40 mouse cellular contexts compared by ENCODE assay signal in the genomic region with DNA sequence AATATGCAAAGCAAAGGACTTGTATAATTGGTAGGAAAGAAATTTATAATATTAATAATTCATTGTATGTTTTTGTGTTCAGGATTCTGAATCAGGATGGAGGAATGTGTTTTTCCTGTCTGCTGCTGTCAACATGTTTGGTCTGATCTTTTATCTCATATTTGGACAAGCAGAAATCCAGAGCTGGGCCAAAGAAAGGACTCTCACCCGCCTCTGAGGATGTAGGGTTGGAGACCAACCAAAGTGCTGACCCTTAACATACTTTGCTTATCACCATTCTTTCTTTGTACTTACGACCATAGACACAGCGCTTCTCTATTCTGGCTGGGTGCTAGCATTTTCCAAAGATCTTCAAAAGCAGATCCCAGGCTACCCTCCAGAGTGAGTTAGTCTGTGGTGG. TPM values are rescaled to one million over a fixed set of nuclear protein-coding genes. Genes with fewer than 3 reads are reported as not detected.
"Had no signal": no experiment of that assay in that cellular context is flagged by ENCODE, and none has a peak within 500 bp of the region (broad histone marks: within the 10 kb centered on the region; RNA-seq: fewer than 3 reads in every experiment).

No protein-coding gene starts in this region.

- H3K4me1 ChIP-seq: embryonic facial prominence, embryonic 12.5 days; embryonic facial prominence, embryonic 13.5 days; embryonic facial prominence, embryonic 15.5 days; forebrain, embryonic 10.5 days; forebrain, embryonic 12.5 days; forebrain, embryonic 13.5 days; forebrain, embryonic 15.5 days had no signal

- H3K36me3 ChIP-seq: embryonic facial prominence, embryonic 10.5 days; embryonic facial prominence, embryonic 12.5 days; embryonic facial prominence, embryonic 13.5 days; embryonic facial prominence, embryonic 15.5 days; forebrain, embryonic 10.5 days; forebrain, embryonic 12.5 days; forebrain, embryonic 15.5 days had no signal

- H3K9ac ChIP-seq: embryonic facial prominence, embryonic 12.5 days; embryonic facial prominence, embryonic 13.5 days; embryonic facial prominence, embryonic 15.5 days; forebrain, embryonic 12.5 days; forebrain, embryonic 13.5 days; forebrain, embryonic 15.5 days; forebrain, postnatal 0 days had no signal

- ATAC-seq: forebrain, embryonic 13.5 days; forebrain, embryonic 14.5 days; forebrain, embryonic 15.5 days; forebrain, embryonic 16.5 days; forebrain, postnatal 0 days had no signal

- DNase-seq: cerebellum, adult 2 months; cerebellum, adult 8-10 months; cerebellum, adult 9-10 months; cerebellum, adult 9-11 months; cerebellum, postnatal 10 days; cerebellum, postnatal 14 days; cerebellum, postnatal 25 days; cerebellum, postnatal 36 days; embryo, embryonic 11 days; forebrain, postnatal 0 days; gastrocnemius, adult 2 months; gastrocnemius, postnatal 10 days; gastrocnemius, postnatal 14 days; gastrocnemius, postnatal 25 days; gastrocnemius, postnatal 36 days; heart, adult 11 months; heart, adult 18-20 months; heart, adult 2 months had no signal

- H3K27ac ChIP-seq: embryonic facial prominence, embryonic 10.5 days; embryonic facial prominence, embryonic 12.5 days; embryonic facial prominence, embryonic 13.5 days; embryonic facial prominence, embryonic 15.5 days; forebrain, embryonic 10.5 days; forebrain, embryonic 12.5 days; forebrain, embryonic 13.5 days; forebrain, embryonic 15.5 days; gastrocnemius, adult 2 months; heart, adult 2 months had no signal

- H3K4me2 ChIP-seq: embryonic facial prominence, embryonic 12.5 days; embryonic facial prominence, embryonic 13.5 days; embryonic facial prominence, embryonic 15.5 days; forebrain, embryonic 12.5 days; forebrain, embryonic 13.5 days; forebrain, embryonic 15.5 days had no signal

- H3K9me3 ChIP-seq: embryonic facial prominence, embryonic 10.5 days; embryonic facial prominence, embryonic 12.5 days; embryonic facial prominence, embryonic 13.5 days; embryonic facial prominence, embryonic 15.5 days; forebrain, embryonic 10.5 days; forebrain, embryonic 12.5 days; forebrain, embryonic 13.5 days; forebrain, embryonic 15.5 days had no signal

- H3K4me3 ChIP-seq: embryonic facial prominence, embryonic 10.5 days; embryonic facial prominence, embryonic 12.5 days; embryonic facial prominence, embryonic 13.5 days; embryonic facial prominence, embryonic 15.5 days; erythroblast, embryonic 14.5 days; forebrain, embryonic 10.5 days; forebrain, embryonic 12.5 days; forebrain, embryonic 13.5 days; forebrain, embryonic 15.5 days; gastrocnemius, adult 2 months; heart, adult 2 months had no signal

- H3K27me3 ChIP-seq: embryonic facial prominence, embryonic 12.5 days; embryonic facial prominence, embryonic 13.5 days; embryonic facial prominence, embryonic 15.5 days; forebrain, embryonic 12.5 days; forebrain, embryonic 13.5 days; forebrain, embryonic 15.5 days had no signal

RNA-seq across cellular contexts. Expression of a gene that starts 15.4 kb away (rescaled TPM):
- total RNA-seq: common myeloid progenitor, adult 5-6 weeks; forebrain, postnatal 0 days; gastrocnemius, adult 18-20 months; gastrocnemius, adult 2 months; gastrocnemius, adult 8-10 months; gastrocnemius, postnatal 14 days; gastrocnemius, postnatal 25 days; gastrocnemius, postnatal 36 days; granulocyte monocyte progenitor cell, adult 5-6 weeks; heart, adult 18-20 months; heart, adult 2 months had no signal
- polyA plus RNA-seq: cerebellum, adult 2 months; cortical plate, adult 2 months; embryonic facial prominence, embryonic 10.5 days; embryonic facial prominence, embryonic 11.5 days; embryonic facial prominence, embryonic 12.5 days; embryonic facial prominence, embryonic 13.5 days; embryonic facial prominence, embryonic 14.5 days; embryonic facial prominence, embryonic 15.5 days; erythroblast, embryonic 14.5 days; forebrain, embryonic 10.5 days; forebrain, embryonic 11.5 days; forebrain, embryonic 12.5 days; forebrain, embryonic 13.5 days; forebrain, embryonic 14.5 days; forebrain, embryonic 15.5 days; forebrain, embryonic 16.5 days; forebrain, postnatal 0 days; gonadal fat pad, adult 2 months had no signal

RNA-seq across cellular contexts. Expression of a gene that starts 17.0 kb away (rescaled TPM):
- total RNA-seq: common myeloid progenitor, adult 5-6 weeks; gastrocnemius, adult 2 months; gastrocnemius, adult 8-10 months; gastrocnemius, postnatal 14 days; gastrocnemius, postnatal 25 days; gastrocnemius, postnatal 36 days; granulocyte monocyte progenitor cell, adult 5-6 weeks; heart, adult 18-20 months; heart, adult 2 months had no signal
- polyA plus RNA-seq: cortical plate, adult 2 months; embryonic facial prominence, embryonic 10.5 days; embryonic facial prominence, embryonic 11.5 days; embryonic facial prominence, embryonic 12.5 days; embryonic facial prominence, embryonic 13.5 days; embryonic facial prominence, embryonic 15.5 days; erythroblast, embryonic 14.5 days; forebrain, embryonic 10.5 days; forebrain, embryonic 11.5 days; forebrain, embryonic 12.5 days; forebrain, embryonic 13.5 days; forebrain, embryonic 14.5 days; forebrain, embryonic 15.5 days; forebrain, embryonic 16.5 days; forebrain, postnatal 0 days; frontal cortex, adult 2 months; gonadal fat pad, adult 2 months; heart, adult 2 months had no signal

RNA-seq across cellular contexts. Expression of a gene that starts 45.3 kb away (rescaled TPM):
- total RNA-seq: common myeloid progenitor, adult 5-6 weeks; forebrain, postnatal 0 days; gastrocnemius, adult 18-20 months; gastrocnemius, adult 2 months; gastrocnemius, adult 8-10 months; gastrocnemius, postnatal 10 days; gastrocnemius, postnatal 14 days; gastrocnemius, postnatal 25 days; gastrocnemius, postnatal 36 days; gastrocnemius, postnatal 4 days; granulocyte monocyte progenitor cell, adult 5-6 weeks; heart, adult 18-20 months; heart, adult 2 months had no signal
- polyA plus RNA-seq: cerebellum, adult 2 months; cortical plate, adult 2 months; embryonic facial prominence, embryonic 10.5 days; embryonic facial prominence, embryonic 11.5 days; embryonic facial prominence, embryonic 12.5 days; embryonic facial prominence, embryonic 13.5 days; embryonic facial prominence, embryonic 14.5 days; embryonic facial prominence, embryonic 15.5 days; erythroblast, embryonic 14.5 days; forebrain, embryonic 10.5 days; forebrain, embryonic 11.5 days; forebrain, embryonic 12.5 days; forebrain, embryonic 13.5 days; forebrain, embryonic 14.5 days; forebrain, embryonic 15.5 days; forebrain, embryonic 16.5 days; forebrain, postnatal 0 days; frontal cortex, adult 2 months; heart, adult 2 months had no signal

RNA-seq across cellular contexts. Expression of a gene that starts 52.5 kb away (rescaled TPM):
- total RNA-seq: common myeloid progenitor, adult 5-6 weeks; forebrain, postnatal 0 days; gastrocnemius, adult 18-20 months; gastrocnemius, adult 2 months; gastrocnemius, adult 8-10 months; gastrocnemius, postnatal 10 days; gastrocnemius, postnatal 14 days; gastrocnemius, postnatal 25 days; gastrocnemius, postnatal 36 days; gastrocnemius, postnatal 4 days; granulocyte monocyte progenitor cell, adult 5-6 weeks had no signal
- polyA plus RNA-seq: embryonic facial prominence, embryonic 13.5 days; embryonic facial prominence, embryonic 15.5 days; erythroblast, embryonic 14.5 days; forebrain, embryonic 11.5 days; forebrain, embryonic 12.5 days; forebrain, embryonic 14.5 days; forebrain, embryonic 16.5 days; forebrain, postnatal 0 days had no signal

RNA-seq across cellular contexts. Expression of a gene that starts 58.7 kb away (rescaled TPM):
- polyA plus RNA-seq: cerebellum, adult 2 months; gonadal fat pad, adult 2 months had no signal
